Comparison of ENCODE assay signal across 26 mouse cellular contexts in the genomic region with DNA sequence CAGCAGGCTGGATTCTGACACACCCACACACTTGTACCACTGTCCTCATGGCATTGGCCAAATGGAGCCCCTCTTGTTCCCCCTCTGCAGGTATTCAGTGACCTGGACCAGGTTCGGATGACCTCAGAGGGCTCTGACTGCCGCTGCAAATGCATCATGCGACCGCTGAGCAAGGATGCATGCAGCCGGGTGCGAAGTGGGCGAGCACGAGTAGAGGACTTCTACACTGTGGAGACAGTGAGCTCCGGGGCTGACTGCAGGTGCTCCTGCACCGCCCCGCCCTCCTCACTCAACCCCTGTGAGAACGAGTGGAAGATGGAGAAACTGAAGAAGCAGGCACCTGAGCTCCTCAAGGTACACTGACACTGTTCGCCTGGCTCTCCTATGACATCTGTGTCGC. TPM values are rescaled to one million over a fixed set of nuclear protein-coding genes. Genes with fewer than 3 reads are reported as not detected.
"Had no signal": no experiment of that assay in that cellular context is flagged by ENCODE, and none has a peak within 500 bp of the region (broad histone marks: within the 10 kb centered on the region; RNA-seq: fewer than 3 reads in every experiment).

No protein-coding gene starts in this region.

- DNase-seq: gastrocnemius, adult 2 months; gastrocnemius, postnatal 10 days; gastrocnemius, postnatal 25 days; heart, postnatal 10 days; heart, postnatal 4 days; kidney, adult 18-20 months; kidney, adult 8-10 months; kidney, postnatal 10 days; kidney, postnatal 25 days; kidney, postnatal 4 days; layer of hippocampus, postnatal 36 days; left cerebral cortex, postnatal 4 days; liver, embryonic 13.5 days had no signal

- ATAC-seq: hindbrain, embryonic 16.5 days; inflammation-experienced regulatory T-cells, adult 6 months; intestine, embryonic 15.5 days; intestine, postnatal 0 days had no signal

- H3K27me3 ChIP-seq: heart, embryonic 12.5 days; hindbrain, embryonic 12.5 days; intestine, embryonic 15.5 days; limb, embryonic 13.5 days; limb, embryonic 15.5 days had no signal

- H3K4me3 ChIP-seq: gastrocnemius, adult 2 months; heart, embryonic 12.5 days; hindbrain, embryonic 10.5 days; hindbrain, embryonic 12.5 days; intestine, embryonic 15.5 days; layer of hippocampus, adult 2 months; limb, embryonic 13.5 days; limb, embryonic 15.5 days; liver, embryonic 13.5 days had no signal

- H3K4me2 ChIP-seq: heart, embryonic 12.5 days; hindbrain, embryonic 12.5 days; hindbrain, embryonic 14.5 days; intestine, embryonic 15.5 days; limb, embryonic 13.5 days; limb, embryonic 15.5 days; liver, embryonic 11.5 days; liver, embryonic 13.5 days had no signal

- H3K9me3 ChIP-seq: heart, embryonic 12.5 days; hindbrain, embryonic 10.5 days; hindbrain, embryonic 12.5 days; intestine, embryonic 15.5 days; limb, embryonic 13.5 days; limb, embryonic 15.5 days; liver, embryonic 13.5 days had no signal

- H3K36me3 ChIP-seq: heart, embryonic 12.5 days; hindbrain, embryonic 10.5 days; hindbrain, embryonic 12.5 days; intestine, embryonic 15.5 days; limb, embryonic 13.5 days; limb, embryonic 15.5 days; liver, embryonic 13.5 days had no signal

- H3K9ac ChIP-seq: heart, embryonic 12.5 days; hindbrain, embryonic 12.5 days; hindbrain, embryonic 14.5 days; intestine, embryonic 15.5 days; limb, embryonic 13.5 days; limb, embryonic 15.5 days; liver, embryonic 13.5 days had no signal

- H3K4me1 ChIP-seq: heart, embryonic 12.5 days; hindbrain, embryonic 12.5 days; intestine, embryonic 15.5 days; limb, embryonic 13.5 days had no signal

- H3K27ac ChIP-seq: gastrocnemius, adult 2 months; hindbrain, embryonic 10.5 days; hindbrain, embryonic 12.5 days; hindbrain, embryonic 14.5 days; intestine, embryonic 15.5 days; layer of hippocampus, adult 2 months; limb, embryonic 13.5 days; limb, embryonic 15.5 days; liver, embryonic 13.5 days had no signal

RNA-seq across cellular contexts. Expression of gene Olfml2a, which starts 9.6 kb away (rescaled TPM):
- total RNA-seq: granulocyte monocyte progenitor cell, adult 5-6 weeks had no signal
